Mouse (Mus musculus) cerebellum, adult 2 months (tissue): ENCODE results near the gene Stil. TPM values are rescaled to one million over a fixed set of nuclear protein-coding genes. Genes with fewer than 3 reads are reported as not detected.

ENCODE experiments used
- DNase-seq, 2 experiments: peaks; one replicate each; pipeline ENCODE4 v3.0.0; 2021
- H3K27ac ChIP-seq: fragments of 200-500 bp; 2 replicates; pipeline ENCODE4 v1.5.1; 2012; ENCODE audit warnings: low read length, control low read depth, inconsistent platforms; ENCODE audit not compliant: insufficient read depth
- H3K27me3 ChIP-seq: fragments of 200-500 bp; 2 replicates; pipeline ENCODE4 v1.6.1; 2012; ENCODE audit warnings: inconsistent platforms, mild to moderate bottlenecking, low read length, moderate library complexity; ENCODE audit not compliant: control insufficient read depth, insufficient read depth
- H3K4me1 ChIP-seq: fragments of 200-500 bp; 2 replicates; pipeline ENCODE4 v1.6.1; 2011; ENCODE audit warnings: low read length; ENCODE audit not compliant: control insufficient read depth, insufficient read depth
- H3K4me3 ChIP-seq: fragments of 200-500 bp; replicated peaks from 2 replicates; pipeline ENCODE3; 2011; ENCODE audit warnings: mild to moderate bottlenecking, low read depth, low read length, control low read depth; ENCODE audit not compliant: insufficient read depth
- CTCF ChIP-seq: fragments of 200-500 bp; IDR thresholded peaks from 2 replicates; pipeline ENCODE4 v1.5.1; 2011; ENCODE audit warnings: low read depth, mild to moderate bottlenecking, control low read depth, low read length, moderate library complexity, borderline replicate concordance; ENCODE audit not compliant: insufficient read depth
- POLR2A ChIP-seq: fragments of 200-500 bp; IDR thresholded peaks from 2 replicates; pipeline ENCODE4 v1.6.1; 2011; ENCODE audit warnings: low read length, control low read depth, borderline replicate concordance; ENCODE audit not compliant: insufficient read depth
- WGBS: fragments of 180-500 bp; shearing (Covaris S2); methylation state at CpG from one replicate; pipeline ENCODE4 v1.1.7; 2018; 5-methylcytosine and 5-hydroxymethylcytosine counted together
- polyA plus RNA-seq: library from polyadenylated mRNA; depleted of rRNA; stranded (reverse); fragments of >200 nt; gene quantifications from 2 replicates; pipeline ENCODE4 v1.2.3, GENCODE M21; 2012

Gene Stil
- polyA plus RNA-seq, 1 experiment: 1.3 TPM

- Histone ChIP-seq H3K4me3 (no peak overlapping the region), H3K4me1 (0 out of 2 replicates have a peak, but pooled peaks cover 3% of the 10 kb centered on the region), H3K27ac (no peak overlapping the region), H3K27me3 (peaks cover 19% of the 10 kb centered on the region; the same call in 1 of the 2 replicates)
- TF ChIP-seq CTCF (no peak), POLR2A (no peak)
- WGBS: 7% methylated on average over 23 of the region's 23 CpGs
- peak in 1 of 2 experiments; percentile 15 for DNase-seq
These were observed 59.1 kb downstream of the Stil start for GRCm38 (mm10) chr4:115058871-115059590.

GRCm38 (mm10) chr4:115059871-115060270, 59.9 kb downstream of the Stil start:
- TF ChIP-seq POLR2A: no peak
- no peak for TF ChIP-seq CTCF
- Histone ChIP-seq H3K27ac (no peak overlapping the region), H3K4me1 (0 out of 2 replicates have a peak, but pooled peaks cover 3% of the 10 kb centered on the region), H3K4me3 (no peak overlapping the region), H3K27me3 (peaks cover 19% of the 10 kb centered on the region; the same call in 1 of the 2 replicates)
- WGBS: 23% methylated on average over 12 of the region's 12 CpGs
- peak in 1 of 2 experiments; percentile 9 for DNase-seq

GRCm38 (mm10) chr4:115060753-115061152, 60.8 kb downstream of the Stil start:
- Histone ChIP-seq H3K27me3 (peaks cover 18% of the 10 kb centered on the region; the same call in 1 of the 2 replicates), H3K4me3 (no peak overlapping the region), H3K4me1 (0 out of 2 replicates have a peak, but pooled peaks cover 3% of the 10 kb centered on the region), H3K27ac (no peak overlapping the region)
- TF ChIP-seq POLR2A (no peak), CTCF (no peak)
- WGBS: 28% methylated on average over 3 of the region's 3 CpGs
- no peak for DNase-seq

- TF ChIP-seq POLR2A (no peak), CTCF (no peak)
- Histone ChIP-seq H3K4me3 (no peak overlapping the region), H3K27me3 (peaks cover 9% of the 10 kb centered on the region; the same call in 1 of the 2 replicates), H3K4me1 (no peaks in the 10 kb centered on the region), H3K27ac (no peak overlapping the region)
- 2% methylated on average over 9 of the region's 9 CpGs for WGBS
- no peak for DNase-seq
These were observed 62.5 kb downstream of the Stil start for GRCm38 (mm10) chr4:115062540-115062874.

- under 1% methylated on average over 56 of the region's 58 CpGs for WGBS
- H3K27ac ChIP-seq: no peak overlapping the region
- no peak for TF ChIP-seq POLR2A
- no peak for TF ChIP-seq CTCF
- DNase-seq: peak in 1 of 2 experiments; percentile 13
- H3K4me1 ChIP-seq: no peaks in the 10 kb centered on the region
- peaks cover 7% of the 10 kb centered on the region; the same call in 1 of the 2 replicates for H3K27me3 ChIP-seq
- H3K4me3 ChIP-seq: peak overlapping the region; percentile 4
These were observed 63.0 kb downstream of the Stil start for GRCm38 (mm10) chr4:115062875-115063517.

- Histone ChIP-seq H3K27me3 (peaks cover 4% of the 10 kb centered on the region; the same call in 1 of the 2 replicates), H3K4me1 (no peaks in the 10 kb centered on the region), H3K27ac (no peak overlapping the region), H3K4me3 (no peak overlapping the region)
- WGBS: 3% methylated on average over 31 of the region's 31 CpGs
- DNase-seq: no peak
- no peak for TF ChIP-seq POLR2A
- TF ChIP-seq CTCF: no peak
These were observed 63.7 kb downstream of the Stil start for GRCm38 (mm10) chr4:115063518-115064239.

GRCm38 (mm10) chr4:115071668-115072067, 71.7 kb downstream of the Stil start:
- Histone ChIP-seq H3K27me3 (no peaks in the 10 kb centered on the region), H3K4me3 (no peak overlapping the region), H3K4me1 (no peaks in the 10 kb centered on the region), H3K27ac (no peak overlapping the region)
- DNase-seq: no peak
- WGBS: 42% methylated on average over 1 of the region's 1 CpGs
- TF ChIP-seq POLR2A (no peak), CTCF (no peak)
